Mouse (Mus musculus) stomach, adult 2 months (tissue): ENCODE results near the gene Rpl7l1. TPM values are rescaled to one million over a fixed set of nuclear protein-coding genes. Genes with fewer than 3 reads are reported as not detected.

ENCODE experiments used
- polyA plus RNA-seq: library from polyadenylated mRNA; depleted of rRNA; stranded (reverse); fragments of >200 nt; gene quantifications from 2 replicates; pipeline ENCODE4 v1.2.3, GENCODE M21; 2012; rRNA removed

Rpl7l1 gene
- 4.9 and 6.2 TPM in 2 replicates for polyA plus RNA-seq

DNA sequence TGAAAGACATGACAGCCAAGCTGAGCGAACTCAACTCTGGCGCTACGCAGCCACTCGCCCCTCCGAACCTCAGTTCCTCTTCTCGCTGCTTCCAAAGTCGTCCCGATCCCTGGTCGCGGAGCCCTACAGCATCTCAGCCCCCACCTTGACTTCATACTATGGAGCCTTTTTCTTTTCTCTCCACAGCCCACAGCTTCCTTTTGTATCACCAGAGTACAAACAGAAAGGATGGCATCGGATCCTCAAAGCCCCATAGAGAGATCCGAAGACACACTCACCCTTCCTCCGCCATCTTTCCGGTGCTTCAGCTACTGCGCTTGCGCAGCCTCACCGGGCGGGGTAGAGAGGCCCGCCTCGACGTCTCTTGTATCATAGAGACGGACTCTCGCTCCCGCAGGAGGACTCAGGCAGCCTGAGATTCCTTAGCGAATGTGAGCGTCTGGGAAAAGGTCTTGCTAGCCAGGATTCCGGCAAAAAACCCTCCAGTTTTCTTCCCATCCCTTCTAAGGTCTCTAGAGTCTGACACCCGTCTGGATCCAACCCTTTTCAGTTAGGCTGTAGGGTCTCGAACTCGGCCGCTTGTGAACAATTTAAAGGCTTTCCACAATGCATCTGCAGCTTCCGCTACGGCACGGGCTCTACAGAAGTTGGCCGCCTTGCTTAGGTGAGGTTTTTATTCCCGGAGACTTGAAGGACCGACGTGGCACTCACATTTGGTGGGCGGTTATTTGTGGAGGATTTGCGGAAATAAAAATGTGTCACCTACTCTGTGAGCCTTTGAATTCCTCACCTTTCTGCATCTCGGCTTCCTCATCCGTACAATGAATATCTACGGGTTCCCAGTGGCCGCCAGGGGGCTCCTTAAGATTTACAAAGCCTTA, at the start of gene Rpl7l1:
Gene Rpl7l1 (minus strand): TSS at position 332 of the 881 bp plus-strand sequence.

DNA sequence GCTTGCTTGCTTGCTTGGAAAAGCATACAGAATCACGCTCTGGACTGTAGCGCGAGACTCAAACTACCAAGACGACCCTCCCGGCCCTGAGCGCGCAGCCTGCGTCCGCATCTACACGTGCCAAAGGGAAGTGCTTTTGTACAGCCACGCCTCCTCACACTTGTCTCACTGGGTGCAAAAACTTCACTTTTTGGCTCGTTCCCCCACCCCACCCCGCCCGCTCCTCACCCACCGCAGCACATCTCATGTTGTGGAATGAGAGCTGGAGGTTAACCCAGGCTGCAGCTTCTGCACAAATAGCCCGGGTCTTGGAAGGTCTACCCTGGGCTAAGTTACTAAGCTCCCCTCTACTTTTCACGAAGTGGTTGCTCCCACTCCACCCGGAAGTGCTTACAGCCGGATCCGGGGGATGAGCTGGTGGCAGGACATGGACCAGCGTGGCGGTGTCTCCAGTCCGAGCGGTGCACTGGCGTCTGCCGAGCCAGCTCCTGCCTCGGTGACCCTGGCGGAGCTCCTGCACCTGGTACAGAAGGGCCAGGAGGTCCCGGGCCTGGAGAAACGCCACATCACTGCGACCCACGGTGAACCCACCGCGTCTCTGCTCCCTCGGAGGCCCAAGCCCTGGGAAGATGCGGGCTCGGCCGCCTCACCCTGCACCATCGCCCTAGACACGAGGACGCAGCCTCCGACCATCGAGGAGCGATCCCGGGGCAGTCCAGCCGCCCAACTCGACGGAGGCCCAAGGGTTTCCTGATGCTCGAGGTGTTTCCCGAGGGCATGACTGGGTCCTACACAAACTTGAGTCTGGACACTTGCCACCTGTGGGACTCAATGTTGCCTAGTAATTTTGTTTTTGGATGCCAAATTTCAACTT, 9.8 kb downstream of the Rpl7l1 start, which contains the start of gene 2310039H08Rik:
Gene 2310039H08Rik (plus strand): TSS at position 232 of the 874 bp plus-strand sequence.

DNA sequence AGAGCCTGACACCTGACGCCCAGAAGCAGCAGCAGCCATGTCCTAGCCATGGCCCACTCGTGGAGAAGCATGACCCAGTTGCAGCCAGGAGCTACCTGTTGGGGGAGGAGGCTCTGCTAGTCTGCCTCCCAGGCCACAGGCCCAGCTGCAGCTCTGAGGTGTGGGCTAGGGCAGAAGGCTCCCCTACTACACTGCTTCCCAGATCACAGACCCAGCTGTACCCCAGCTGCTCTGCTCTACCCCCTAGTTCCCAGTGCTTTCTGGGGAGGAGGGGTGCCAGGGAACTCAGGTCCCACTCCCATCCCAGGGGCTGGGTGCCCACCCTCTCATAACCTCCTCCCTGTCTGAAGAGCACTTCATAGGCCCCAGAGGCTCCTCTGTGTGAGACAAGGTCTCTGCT, 18.9 kb downstream of the Rpl7l1 start, which contains the start of gene Ptcra:
Gene Ptcra (minus strand): TSS at position 169 of the 400 bp plus-strand sequence.

DNA sequence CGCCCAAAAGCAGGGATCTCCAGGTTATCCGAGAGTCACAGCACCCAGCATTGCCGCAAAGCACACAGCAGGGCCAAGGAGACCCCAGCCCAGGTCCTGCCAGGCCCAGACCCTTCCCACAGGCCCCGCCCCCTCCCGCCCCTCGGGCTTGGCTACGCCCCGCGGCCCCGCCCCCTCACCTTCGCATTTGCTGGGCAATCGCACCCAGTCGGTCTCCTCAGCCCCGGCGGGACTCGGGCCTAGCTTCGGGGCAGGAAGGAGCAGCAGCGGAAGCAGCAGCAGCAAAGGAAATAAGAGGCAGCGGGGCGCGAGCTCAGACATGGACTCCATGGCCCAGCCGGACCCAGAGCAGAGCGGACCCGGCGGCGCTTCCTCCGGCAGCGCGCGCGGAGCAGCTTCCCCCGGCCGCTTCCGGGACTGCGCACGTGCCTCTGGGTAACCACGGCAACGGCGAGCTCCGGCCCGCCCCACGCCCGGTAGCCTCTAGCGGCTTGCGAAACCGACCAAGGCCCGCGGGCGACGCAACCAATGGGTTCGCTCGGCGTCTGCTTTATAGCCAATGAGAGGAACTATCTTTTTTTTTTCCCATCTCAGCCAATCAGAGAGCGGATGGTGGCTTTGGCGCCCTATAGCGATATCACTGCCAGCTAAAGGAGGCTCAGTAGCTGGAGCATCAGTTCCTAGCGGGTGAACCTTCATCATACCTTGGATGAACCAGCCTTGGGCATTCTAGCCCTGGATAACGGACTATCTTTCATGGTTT, 30.5 kb downstream of the Rpl7l1 start, which contains the start of gene Cnpy3:
Gene Cnpy3 (minus strand): TSS at position 421 of the 763 bp plus-strand sequence.

DNA sequence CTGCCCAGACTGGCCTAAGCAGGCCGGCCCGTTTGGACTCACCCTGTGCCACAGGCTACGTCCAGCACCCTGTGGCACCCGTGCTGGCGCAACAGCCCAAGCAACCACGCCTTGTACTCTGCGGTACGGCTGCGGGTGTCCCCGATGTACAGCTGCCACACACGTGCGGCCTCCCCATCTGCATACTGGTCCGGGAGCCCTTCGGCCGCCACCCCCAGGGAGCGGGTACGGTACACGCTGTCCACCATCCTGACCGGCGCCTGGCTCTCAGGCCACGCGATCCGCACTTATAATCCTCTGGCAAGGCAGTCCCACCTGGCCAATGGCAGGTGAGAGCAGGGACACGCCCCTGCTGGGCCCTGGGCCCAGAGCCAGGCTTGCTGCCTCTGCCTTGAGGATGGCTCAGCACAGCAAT, 53.6 kb downstream of the Rpl7l1 start, which contains the start of gene Gnmt:
Gene Gnmt (minus strand): TSS at position 265 of the 415 bp plus-strand sequence.

Other genes starting within 250 kb of the Rpl7l1 start
- 8.6 and 9.6 TPM in 2 replicates for gene Cul9, start 236.3 kb downstream of the Rpl7l1 start, polyA plus RNA-seq
- gene Srf, start 226.5 kb downstream of the Rpl7l1 start, polyA plus RNA-seq, result 115 and 152 TPM in 2 replicates
- gene Ptk7, start 153.2 kb downstream of the Rpl7l1 start, polyA plus RNA-seq, result 9.8 and 11.4 TPM in 2 replicates
- 25.6 and 26.9 TPM in 2 replicates for gene Klc4, start 136.7 kb downstream of the Rpl7l1 start, polyA plus RNA-seq
- gene Mrpl2, start 136.4 kb downstream of the Rpl7l1 start, polyA plus RNA-seq, result 82.3 and 134 TPM in 2 replicates
- gene Cul7, start 132.3 kb downstream of the Rpl7l1 start, polyA plus RNA-seq, result 10.3 and 11.6 TPM in 2 replicates
- 12.3 and 13.9 TPM in 2 replicates for gene Rrp36, start 108.3 kb downstream of the Rpl7l1 start, polyA plus RNA-seq
- 38.3 and 46.0 TPM in 2 replicates for gene Mea1, start 103.9 kb downstream of the Rpl7l1 start, polyA plus RNA-seq
- gene Klhdc3, start 101.8 kb downstream of the Rpl7l1 start, polyA plus RNA-seq, result 43.7 and 44.0 TPM in 2 replicates
- 24.8 and 25.1 TPM in 2 replicates for gene Ppp2r5d, start 77.6 kb downstream of the Rpl7l1 start, polyA plus RNA-seq
- 36.4 and 50.9 TPM in 2 replicates for gene Pex6, start 71.2 kb downstream of the Rpl7l1 start, polyA plus RNA-seq
- 5.5 and 6.4 TPM in 2 replicates for gene Gnmt, start 53.5 kb downstream of the Rpl7l1 start, polyA plus RNA-seq
- 21.6 and 22.8 TPM in 2 replicates for gene Cnpy3, start 30.5 kb downstream of the Rpl7l1 start, polyA plus RNA-seq
- gene Ptcra, start 19.0 kb downstream of the Rpl7l1 start, polyA plus RNA-seq, result not detected in 2 replicates
- 72.5 and 98.8 TPM in 2 replicates for gene 2310039H08Rik, start 10.0 kb downstream of the Rpl7l1 start, polyA plus RNA-seq
- gene Bicral, start 75.8 kb upstream of the Rpl7l1 start, polyA plus RNA-seq, result 2.3 and 3.6 TPM in 2 replicates
- 6.6 and 9.8 TPM in 2 replicates for gene Tbcc, start 108.0 kb upstream of the Rpl7l1 start, polyA plus RNA-seq
- not detected in 2 replicates for gene Prph2, start 127.8 kb upstream of the Rpl7l1 start, polyA plus RNA-seq
- gene Ubr2, start 227.9 kb upstream of the Rpl7l1 start, polyA plus RNA-seq, result 7.2 and 11.6 TPM in 2 replicates